Mouse (Mus musculus) lung, postnatal 10 days (tissue): ENCODE measurements around the gene Zscan12.

Experiments
- DNase-seq: peaks from one replicate; pipeline ENCODE4 v3.0.0; 2021

Gene Zscan12

GRCm38 (mm10) chr13:21402848-21403247 lies 40.2 kb downstream of the Zscan12 start:
- DNase-seq = no peak

DNA sequence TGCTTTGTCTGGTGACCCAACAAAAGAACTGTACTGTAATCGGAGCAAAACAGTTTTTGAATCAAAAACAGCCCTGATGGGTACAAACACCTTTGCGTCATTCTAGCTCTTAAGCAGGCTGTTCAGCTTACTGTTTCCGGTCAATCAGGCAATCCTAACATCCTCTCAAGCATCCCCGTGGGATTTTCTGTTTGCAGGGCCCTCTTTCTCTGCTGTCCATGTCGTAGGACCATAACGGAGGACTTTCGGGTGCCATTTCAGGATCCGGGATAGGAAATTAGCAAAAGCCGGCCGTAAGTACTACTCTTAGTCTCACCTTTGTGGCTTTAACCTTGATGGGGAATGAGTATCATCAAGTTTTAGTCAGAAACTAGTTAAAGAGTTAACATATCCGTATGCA lies 44.7 kb downstream of the Zscan12 start:
- no peak for DNase-seq

GRCm38 (mm10) chr13:21407969-21408804 lies 45.6 kb downstream of the Zscan12 start:
- DNase-seq = peak; percentile 92

DNA sequence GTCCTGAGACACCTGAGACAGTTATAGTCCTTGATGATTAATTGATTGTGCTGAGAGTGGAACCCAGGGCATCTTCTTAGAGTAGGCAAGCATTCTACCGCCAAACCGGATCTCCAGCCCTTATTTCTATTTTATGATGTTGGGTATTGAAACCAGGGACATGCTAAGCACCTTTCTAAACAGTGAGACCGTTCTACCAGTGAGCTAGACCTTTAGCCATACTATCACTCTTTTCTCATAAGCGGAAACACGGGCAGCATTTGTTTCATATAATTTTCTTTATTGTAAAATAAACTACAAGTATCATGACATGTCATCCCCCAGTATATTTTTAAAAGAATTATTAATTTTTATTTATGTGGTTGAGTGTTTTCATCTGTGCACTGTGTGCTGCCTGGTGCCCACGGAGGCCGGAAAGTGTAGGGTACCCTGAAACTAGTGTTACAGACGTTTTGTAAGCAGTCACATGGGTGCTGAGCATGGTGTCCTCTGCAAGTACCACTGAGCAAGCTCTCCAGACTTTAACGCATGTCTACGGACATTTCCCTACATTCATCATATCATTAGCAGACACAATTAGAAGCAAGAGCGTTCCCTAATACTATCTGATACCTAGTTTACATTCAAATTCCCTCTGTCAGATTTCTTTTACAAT lies 46.3 kb downstream of the Zscan12 start:
- DNase-seq = no peak

DNA sequence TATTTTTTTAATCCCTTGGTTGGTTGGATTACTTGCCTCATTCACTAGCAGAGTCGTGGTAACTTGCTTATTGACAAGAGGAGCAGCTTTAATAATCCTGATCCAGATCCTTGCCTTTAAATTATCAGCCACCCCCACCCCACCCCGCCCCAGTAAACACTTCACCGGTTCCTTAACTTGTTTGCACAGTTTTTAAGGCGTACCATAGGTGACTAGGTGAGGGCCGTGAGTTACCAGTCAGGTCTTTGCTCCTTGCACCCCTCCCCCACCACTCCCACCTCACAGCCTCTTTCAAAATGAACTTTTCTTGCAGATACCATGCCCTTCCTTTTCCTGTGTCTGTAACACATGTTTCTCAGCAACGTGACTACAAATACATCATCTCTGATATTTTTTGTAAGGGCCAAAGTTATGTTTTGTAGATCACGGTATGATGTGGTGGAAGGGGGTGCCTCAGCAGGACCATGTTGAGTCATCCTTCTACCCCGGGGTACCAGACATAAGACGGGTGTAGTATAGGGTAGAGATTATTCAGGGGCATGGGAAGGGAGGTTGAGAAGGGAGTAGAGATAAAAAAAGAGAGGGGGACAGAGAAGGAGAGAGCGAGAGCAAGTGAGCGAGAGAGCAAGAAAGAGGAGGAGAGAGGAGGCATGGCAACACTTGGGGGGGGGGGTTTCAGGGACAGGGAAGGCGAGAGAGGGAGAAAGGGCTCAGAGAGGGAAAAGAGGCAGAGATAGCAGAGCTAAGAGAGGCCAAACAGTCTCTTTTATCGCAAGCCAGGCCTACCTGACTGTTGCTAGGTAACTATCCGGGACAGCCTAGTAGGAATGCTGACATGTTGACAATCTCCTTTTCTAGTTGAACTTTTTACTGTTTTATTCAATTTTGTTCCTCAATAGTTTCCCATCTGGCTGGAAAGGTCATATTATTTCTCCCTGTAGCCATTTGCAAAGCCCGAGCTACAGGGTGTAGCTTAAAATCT lies 51.9 kb downstream of the Zscan12 start:
- DNase-seq = no peak

GRCm38 (mm10) chr13:21415266-21415665 lies 52.6 kb downstream of the Zscan12 start:
- no peak for DNase-seq

DNA sequence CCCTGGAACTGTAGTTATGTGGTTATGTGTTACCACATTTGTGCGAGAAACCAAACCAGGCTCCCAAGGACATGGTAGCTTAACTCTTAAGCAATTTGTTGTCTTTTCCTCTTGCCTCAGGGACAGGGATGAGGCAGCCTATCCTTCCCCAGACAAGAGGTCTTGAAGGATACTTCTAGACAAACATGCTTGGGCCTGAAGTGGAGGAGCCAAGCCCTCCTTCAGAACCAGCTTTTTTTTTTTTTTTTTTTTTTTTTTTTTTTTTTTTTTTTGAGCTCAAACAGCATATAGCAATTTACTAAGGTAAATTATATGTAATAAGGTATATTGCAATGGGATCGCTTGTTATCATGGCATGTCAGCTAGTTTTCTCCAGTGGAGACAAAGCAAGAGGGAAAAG lies 53.1 kb downstream of the Zscan12 start:
- no peak for DNase-seq

DNA sequence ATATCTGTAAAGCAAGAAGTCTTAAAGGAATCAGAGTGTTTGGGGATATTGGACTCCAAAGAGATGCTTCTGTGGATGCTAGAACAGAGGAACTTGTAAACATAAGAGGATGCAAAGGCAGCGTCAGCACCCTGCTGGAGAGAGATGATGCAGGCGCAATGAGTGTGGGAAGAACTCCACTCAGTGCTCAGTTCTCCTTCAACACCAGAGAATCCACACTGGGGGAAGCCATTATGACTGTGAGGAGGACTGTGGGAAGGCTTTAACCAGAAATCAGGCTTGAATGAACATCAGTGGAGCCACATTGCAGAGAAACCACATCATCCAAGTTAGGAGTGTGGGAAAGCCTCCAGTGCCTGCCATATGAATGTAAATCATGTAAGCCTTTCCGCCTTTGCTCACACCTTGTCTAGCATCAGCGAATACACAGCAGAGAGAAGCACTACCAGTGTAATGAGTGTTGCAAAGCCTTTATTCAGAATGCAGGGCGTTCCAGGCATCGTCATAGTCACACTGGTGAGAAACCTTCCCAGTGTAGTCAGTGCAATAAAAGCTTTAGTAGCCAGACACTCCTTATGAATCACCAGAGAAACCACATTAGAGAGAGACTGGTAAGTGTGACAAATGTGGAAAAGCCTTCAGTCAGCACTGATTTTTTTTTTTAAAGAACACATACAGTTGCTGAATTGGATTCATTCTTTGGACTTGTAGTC lies 54.8 kb downstream of the Zscan12 start:
- DNase-seq = no peak

GRCm38 (mm10) chr13:21418865-21419264 lies 56.2 kb downstream of the Zscan12 start:
- no peak for DNase-seq
